Mouse (Mus musculus): Measurements from ENCODE around the gene Yy1. TPM values are rescaled to one million over a fixed set of nuclear protein-coding genes. Genes with fewer than 3 reads are reported as not detected.
"Not testable (repeated sequence)": the region's sequence is repeated elsewhere in the genome, so short reads cannot be mapped to it uniquely, and the experiment has no call there.

Yy1 gene
- polyA plus RNA-seq, 1 experiment from 2014 or later, result 19.5 TPM

DNA sequence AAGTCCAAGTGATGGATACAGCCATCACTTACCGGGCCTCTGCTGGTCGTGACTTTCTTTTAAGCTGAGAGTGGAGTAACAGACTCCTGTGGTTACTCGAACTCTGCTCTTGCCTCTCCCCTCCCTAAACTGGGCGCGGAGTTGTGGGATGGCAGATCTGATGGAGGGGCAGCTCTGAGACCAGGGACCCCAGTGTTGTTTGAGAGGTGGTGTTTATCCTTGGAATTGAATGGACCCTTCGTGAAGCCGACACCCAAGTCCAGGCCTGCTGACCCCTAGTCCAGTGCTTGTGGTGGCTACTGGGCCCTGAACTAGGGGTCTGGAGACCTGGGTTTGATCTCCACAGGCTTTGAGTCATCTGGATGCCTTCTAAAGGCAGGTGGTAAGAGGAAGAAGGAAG lies 43.9 kb downstream of the Yy1 start:
- no peaks in the 10 kb centered on the region for H3K27me3 ChIP-seq (ENCODE audit: control insufficient read depth, insufficient read depth, low read length)
- H3K4me3 ChIP-seq (ENCODE audit: low read depth, low read length), result peak overlapping the region; percentile 60
- ATAC-seq (ENCODE audit: low FRiP score) (no peak), DNase-seq (ENCODE audit: low spot score, missing footprints) (peak; percentile 88)
- 61% methylated on average over 7 of the region's 7 CpGs for WGBS
- peak overlapping the region; percentile 83 for H3K9ac ChIP-seq (ENCODE audit: low read length)
- peak overlapping the region; percentile 81 for H3K4me2 ChIP-seq
- H3K27ac ChIP-seq (ENCODE audit: low read depth, low read length), result no peak overlapping the region; the same call in 1 of the 2 replicates
- no peaks in the 10 kb centered on the region for H3K9me3 ChIP-seq (ENCODE audit: control insufficient read depth, low read length)
- no peaks in the 10 kb centered on the region; the same call in 1 of the 2 replicates for H3K36me3 ChIP-seq (ENCODE audit: control insufficient read depth, insufficient read depth, low read length)
- H3K4me1 ChIP-seq (ENCODE audit: control insufficient read depth, insufficient read depth, low read length), result peaks cover 30% of the 10 kb centered on the region

DNA sequence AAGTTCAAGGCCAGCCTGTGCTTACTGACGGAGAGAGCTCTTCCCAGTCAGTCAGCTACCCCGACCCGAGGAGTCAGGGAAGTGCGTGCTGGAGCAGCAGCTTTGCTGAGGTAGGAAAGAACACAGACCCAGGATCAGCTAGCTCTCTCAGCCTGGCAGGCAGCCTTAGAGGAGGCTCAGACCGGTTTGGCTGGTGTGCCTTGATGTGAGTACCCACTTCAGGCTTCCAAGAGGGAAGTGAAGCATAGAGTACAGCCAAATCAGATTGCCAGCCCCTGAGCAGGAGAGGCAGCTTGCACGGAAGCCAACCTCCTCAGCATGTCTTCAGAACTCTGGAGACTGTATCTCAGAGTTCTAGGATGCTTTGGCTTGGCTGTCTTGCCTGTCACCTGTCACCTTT lies 48.4 kb downstream of the Yy1 start:
- ATAC-seq (ENCODE audit: low FRiP score) (no peak), DNase-seq (ENCODE audit: low spot score, missing footprints) (no peak)
- no peak overlapping the region for H3K4me2 ChIP-seq
- no peak overlapping the region for H3K9ac ChIP-seq (ENCODE audit: low read length)
- no peak overlapping the region for H3K27ac ChIP-seq (ENCODE audit: low read depth, low read length)
- WGBS, result 85% methylated on average over 6 of the region's 6 CpGs
- H3K36me3 ChIP-seq (ENCODE audit: control insufficient read depth, insufficient read depth, low read length), result peaks cover 10% of the 10 kb centered on the region
- H3K4me1 ChIP-seq (ENCODE audit: control insufficient read depth, insufficient read depth, low read length), result peaks cover 18% of the 10 kb centered on the region
- H3K4me3 ChIP-seq (ENCODE audit: low read depth, low read length), result no peak overlapping the region
- H3K27me3 ChIP-seq (ENCODE audit: control insufficient read depth, insufficient read depth, low read length), result no peaks in the 10 kb centered on the region
- H3K9me3 ChIP-seq (ENCODE audit: control insufficient read depth, low read length), result no peaks in the 10 kb centered on the region

DNA sequence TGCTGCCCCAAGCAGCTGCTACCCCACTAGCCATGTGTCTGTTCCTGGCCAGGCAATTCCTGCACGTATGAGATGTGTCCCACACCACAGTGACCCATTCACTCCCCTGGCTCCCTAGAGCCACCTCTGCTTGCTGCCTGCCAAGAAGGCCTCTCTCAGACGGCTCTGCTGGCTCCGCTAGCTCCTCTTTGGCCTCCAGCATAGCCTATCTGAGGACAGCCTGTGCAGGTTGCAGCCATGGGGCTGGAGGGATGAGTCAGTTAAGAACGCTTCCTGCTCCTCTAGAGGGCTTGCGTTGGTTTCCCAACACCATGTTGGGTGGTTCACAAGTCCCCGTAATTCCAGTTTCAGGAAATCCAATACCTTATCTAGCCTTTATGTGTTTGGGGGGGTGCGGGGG lies 49.9 kb downstream of the Yy1 start:
- Histone ChIP-seq H3K9ac (ENCODE audit: low read length) (no peak overlapping the region), H3K27me3 (ENCODE audit: control insufficient read depth, insufficient read depth, low read length) (no peaks in the 10 kb centered on the region), H3K4me1 (ENCODE audit: control insufficient read depth, insufficient read depth, low read length) (peaks cover 6% of the 10 kb centered on the region), H3K4me2 (no peak overlapping the region), H3K27ac (ENCODE audit: low read depth, low read length) (no peak overlapping the region), H3K9me3 (ENCODE audit: control insufficient read depth, low read length) (no peaks in the 10 kb centered on the region), H3K36me3 (ENCODE audit: control insufficient read depth, insufficient read depth, low read length) (peaks cover 10% of the 10 kb centered on the region), H3K4me3 (ENCODE audit: low read depth, low read length) (no peak overlapping the region)
- DNase-seq (ENCODE audit: low spot score, missing footprints) (no peak), ATAC-seq (ENCODE audit: low FRiP score) (no peak)
- WGBS, result 95% methylated on average over 7 of the region's 7 CpGs

DNA sequence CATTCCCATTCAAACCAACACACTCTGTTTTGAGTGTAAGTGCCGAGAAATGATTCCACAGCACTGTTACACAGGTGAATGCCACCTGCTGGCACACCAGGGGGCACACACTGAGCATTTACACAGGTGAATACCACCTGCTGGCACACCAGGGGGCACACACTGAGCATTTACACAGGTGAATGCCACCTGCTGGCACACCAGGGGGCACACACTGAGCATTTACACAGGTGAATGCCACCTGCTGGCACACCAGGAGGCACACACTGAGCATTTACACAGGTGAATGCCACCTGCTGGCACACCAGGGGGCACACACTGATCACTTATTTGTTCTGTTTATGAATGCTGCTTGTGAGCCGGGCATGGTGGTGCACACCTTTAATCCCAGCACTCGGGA lies 55.3 kb downstream of the Yy1 start:
- H3K4me1 ChIP-seq (ENCODE audit: control insufficient read depth, insufficient read depth, low read length); H3K9ac ChIP-seq (ENCODE audit: low read length); H3K36me3 ChIP-seq (ENCODE audit: control insufficient read depth, insufficient read depth, low read length); H3K4me2 ChIP-seq; ATAC-seq (ENCODE audit: low FRiP score); H3K4me3 ChIP-seq (ENCODE audit: low read depth, low read length); H3K9me3 ChIP-seq (ENCODE audit: control insufficient read depth, low read length); DNase-seq (ENCODE audit: low spot score, missing footprints); H3K27me3 ChIP-seq (ENCODE audit: control insufficient read depth, insufficient read depth, low read length); H3K27ac ChIP-seq (ENCODE audit: low read depth, low read length): not testable (repeated sequence)
- 94% methylated on average over 3 of the region's 3 CpGs for WGBS

DNA sequence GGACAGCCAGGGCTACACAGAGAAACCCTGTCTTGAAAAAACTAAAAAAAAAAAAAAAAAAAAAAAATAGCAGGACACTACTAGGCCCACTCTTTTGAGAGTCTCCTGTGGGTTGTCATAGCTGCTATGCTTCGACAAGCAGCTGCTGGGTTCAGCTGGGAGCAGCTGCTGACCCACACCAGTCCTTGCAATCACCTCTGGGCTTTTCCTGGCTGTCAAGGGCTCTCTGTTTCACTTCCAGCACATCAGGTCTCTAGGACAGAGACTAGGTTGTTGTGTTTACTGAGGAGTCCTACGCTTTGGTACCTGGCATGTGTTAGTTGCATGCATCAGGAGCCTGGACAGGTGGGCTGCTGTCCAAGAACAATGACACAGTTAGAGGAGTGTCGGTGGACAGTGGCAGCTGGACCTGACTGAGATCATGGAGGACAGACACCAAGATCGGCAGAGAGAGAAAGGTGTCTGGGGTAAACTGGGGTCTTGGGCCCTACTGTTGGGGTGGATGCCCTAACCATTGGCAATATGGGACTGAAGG lies 56.8 kb downstream of the Yy1 start:
- WGBS, result 94% methylated on average over 4 of the region's 4 CpGs
- H3K27me3 ChIP-seq (ENCODE audit: control insufficient read depth, insufficient read depth, low read length), result no peaks in the 10 kb centered on the region
- DNase-seq (ENCODE audit: low spot score, missing footprints), result no peak
- no peak overlapping the region for H3K9ac ChIP-seq (ENCODE audit: low read length)
- no peak overlapping the region for H3K4me3 ChIP-seq (ENCODE audit: low read depth, low read length)
- H3K9me3 ChIP-seq (ENCODE audit: control insufficient read depth, low read length), result no peaks in the 10 kb centered on the region
- H3K4me1 ChIP-seq (ENCODE audit: control insufficient read depth, insufficient read depth, low read length), result no peaks in the 10 kb centered on the region
- ATAC-seq (ENCODE audit: low FRiP score), result no peak
- H3K36me3 ChIP-seq (ENCODE audit: control insufficient read depth, insufficient read depth, low read length), result peaks cover 5% of the 10 kb centered on the region; the same call in 1 of the 2 replicates
- H3K27ac ChIP-seq (ENCODE audit: low read depth, low read length), result no peak overlapping the region
- H3K4me2 ChIP-seq, result no peak overlapping the region

DNA sequence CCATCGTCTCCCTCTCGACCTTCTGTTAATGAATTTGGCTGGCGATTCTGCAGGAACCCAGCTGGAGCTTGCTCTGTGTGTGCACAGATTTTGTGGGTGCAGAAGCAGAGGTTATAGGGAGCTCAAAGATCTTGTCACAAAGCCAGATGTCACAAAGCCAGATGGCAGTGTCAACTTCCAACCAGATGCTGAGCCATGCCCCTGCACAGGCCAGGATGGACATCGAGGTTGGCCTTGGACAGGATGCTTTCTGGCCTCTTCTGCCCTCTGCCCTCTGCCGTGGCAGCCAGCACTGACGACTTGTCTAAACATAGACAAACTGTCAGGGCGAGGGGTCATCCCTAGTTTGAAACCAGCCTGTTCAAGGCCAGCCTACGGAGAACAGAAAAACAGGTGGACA lies 57.4 kb downstream of the Yy1 start:
- no peak overlapping the region for H3K4me2 ChIP-seq
- H3K27me3 ChIP-seq (ENCODE audit: control insufficient read depth, insufficient read depth, low read length), result no peaks in the 10 kb centered on the region
- 68% methylated on average over 8 of the region's 8 CpGs for WGBS
- H3K27ac ChIP-seq (ENCODE audit: low read depth, low read length), result no peak overlapping the region
- H3K9ac ChIP-seq (ENCODE audit: low read length), result no peak overlapping the region
- H3K4me3 ChIP-seq (ENCODE audit: low read depth, low read length), result no peak overlapping the region
- DNase-seq (ENCODE audit: low spot score, missing footprints) (no peak), ATAC-seq (ENCODE audit: low FRiP score) (no peak)
- peaks cover 2% of the 10 kb centered on the region; the same call in 1 of the 2 replicates for H3K36me3 ChIP-seq (ENCODE audit: control insufficient read depth, insufficient read depth, low read length)
- H3K4me1 ChIP-seq (ENCODE audit: control insufficient read depth, insufficient read depth, low read length), result no peaks in the 10 kb centered on the region
- no peaks in the 10 kb centered on the region for H3K9me3 ChIP-seq (ENCODE audit: control insufficient read depth, low read length)

DNA sequence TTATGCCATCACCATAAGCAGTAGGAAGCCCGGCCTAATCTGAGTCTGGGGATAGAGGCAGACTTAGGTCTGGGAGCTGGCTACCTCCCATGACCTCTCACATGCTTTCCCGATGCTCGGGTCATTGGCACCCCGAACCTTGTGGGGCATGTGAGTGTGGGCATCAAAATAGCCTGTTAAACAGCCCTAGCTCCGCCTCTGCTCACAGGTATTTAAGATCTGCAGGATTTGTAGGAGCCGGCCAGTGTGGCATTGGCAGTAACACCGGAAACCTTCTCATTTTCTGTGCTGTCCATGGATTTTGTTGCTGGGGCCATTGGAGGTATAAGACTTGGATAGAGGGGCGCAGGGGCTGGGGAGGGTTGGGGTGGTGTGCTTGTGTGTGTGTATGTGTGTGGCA lies 58.1 kb downstream of the Yy1 start:
- ATAC-seq (ENCODE audit: low FRiP score), result no peak
- no peak overlapping the region for H3K27ac ChIP-seq (ENCODE audit: low read depth, low read length)
- H3K4me3 ChIP-seq (ENCODE audit: low read depth, low read length), result no peak overlapping the region
- no peaks in the 10 kb centered on the region for H3K27me3 ChIP-seq (ENCODE audit: control insufficient read depth, insufficient read depth, low read length)
- WGBS, result 89% methylated on average over 8 of the region's 8 CpGs
- H3K4me1 ChIP-seq (ENCODE audit: control insufficient read depth, insufficient read depth, low read length), result no peaks in the 10 kb centered on the region
- no peaks in the 10 kb centered on the region for H3K36me3 ChIP-seq (ENCODE audit: control insufficient read depth, insufficient read depth, low read length)
- no peak overlapping the region for H3K4me2 ChIP-seq
- no peaks in the 10 kb centered on the region for H3K9me3 ChIP-seq (ENCODE audit: control insufficient read depth, low read length)
- H3K9ac ChIP-seq (ENCODE audit: low read length), result no peak overlapping the region
- no peak for DNase-seq (ENCODE audit: low spot score, missing footprints)

DNA sequence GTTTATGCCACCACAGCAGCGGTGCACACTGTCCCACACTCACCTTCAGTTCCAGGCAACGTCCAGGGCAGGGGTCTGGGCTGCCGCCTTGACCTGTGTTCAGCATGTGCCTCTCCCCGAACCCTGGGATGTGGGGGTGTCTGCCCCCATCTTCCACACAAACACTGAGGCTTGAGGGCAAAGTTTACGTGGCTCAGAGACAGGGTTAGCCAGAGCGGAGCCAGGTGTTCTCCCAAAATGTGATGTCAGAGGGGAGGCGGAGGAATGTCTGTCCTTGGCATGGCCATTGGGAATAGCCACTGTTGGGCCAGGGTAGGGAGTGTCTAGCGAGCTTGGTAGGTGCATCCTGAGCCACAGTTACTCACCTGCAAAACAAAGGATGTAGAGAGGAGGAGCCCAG lies 60.0 kb downstream of the Yy1 start:
- no peaks in the 10 kb centered on the region for H3K27me3 ChIP-seq (ENCODE audit: control insufficient read depth, insufficient read depth, low read length)
- no peaks in the 10 kb centered on the region for H3K9me3 ChIP-seq (ENCODE audit: control insufficient read depth, low read length)
- ATAC-seq (ENCODE audit: low FRiP score) (no peak), DNase-seq (ENCODE audit: low spot score, missing footprints) (no peak)
- H3K9ac ChIP-seq (ENCODE audit: low read length), result no peak overlapping the region
- H3K4me3 ChIP-seq (ENCODE audit: low read depth, low read length), result no peak overlapping the region
- no peak overlapping the region for H3K4me2 ChIP-seq
- no peak overlapping the region for H3K27ac ChIP-seq (ENCODE audit: low read depth, low read length)
- H3K4me1 ChIP-seq (ENCODE audit: control insufficient read depth, insufficient read depth, low read length), result no peaks in the 10 kb centered on the region
- no peaks in the 10 kb centered on the region for H3K36me3 ChIP-seq (ENCODE audit: control insufficient read depth, insufficient read depth, low read length)
- 84% methylated on average over 8 of the region's 8 CpGs for WGBS

DNA sequence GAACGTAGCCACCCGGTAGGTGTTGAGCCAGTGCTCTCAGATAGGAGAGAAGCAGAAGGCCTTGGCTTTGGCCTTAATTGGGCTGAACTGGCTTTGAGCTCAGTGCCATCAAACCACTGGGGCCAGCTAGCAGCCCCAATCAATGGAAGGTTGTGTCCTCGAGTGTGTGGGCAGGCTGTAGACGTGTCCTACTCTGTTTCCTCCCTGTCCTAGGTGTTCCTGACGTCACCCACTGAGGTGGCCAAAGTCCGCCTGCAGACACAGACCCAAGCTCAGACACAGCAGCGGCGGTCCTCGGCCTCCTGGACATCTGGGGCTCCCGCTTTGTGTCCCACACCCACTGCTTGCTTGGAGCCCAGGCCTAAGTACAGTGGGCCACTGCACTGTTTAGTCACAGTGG lies 62.3 kb downstream of the Yy1 start:
- no peak for ATAC-seq (ENCODE audit: low FRiP score)
- Histone ChIP-seq H3K4me1 (ENCODE audit: control insufficient read depth, insufficient read depth, low read length) (no peaks in the 10 kb centered on the region), H3K4me2 (no peak overlapping the region), H3K36me3 (ENCODE audit: control insufficient read depth, insufficient read depth, low read length) (no peaks in the 10 kb centered on the region), H3K9me3 (ENCODE audit: control insufficient read depth, low read length) (no peaks in the 10 kb centered on the region), H3K27me3 (ENCODE audit: control insufficient read depth, insufficient read depth, low read length) (no peaks in the 10 kb centered on the region), H3K27ac (ENCODE audit: low read depth, low read length) (no peak overlapping the region), H3K4me3 (ENCODE audit: low read depth, low read length) (no peak overlapping the region), H3K9ac (ENCODE audit: low read length) (no peak overlapping the region)
- whole genome bisulfite sequencing, result 87% methylated on average over 10 of the region's 10 CpGs
- DNase-seq (ENCODE audit: low spot score, missing footprints), result no peak

Data from midbrain, embryonic 11.5 days (tissue).